In genomic region chr10:21993515-21994373, GRCm38 (mm10) we compare ENCODE assay signal across 8 mouse cellular contexts.
A peak's percentile ranks its signal among the peaks of the same experiment; 100 is the strongest.
DNase-seq lines count a peak whose midpoint lies in the region; ATAC-seq and TF ChIP-seq lines count a peak whose summit lies in the region.

No protein-coding gene starts in this region.

- H3K36me3 ChIP-seq in ES-Bruce4 (ENCODE audit: control insufficient read depth, insufficient read depth, low read length, poor library complexity, severe bottlenecking): peaks cover 36% of the 10 kb centered on the region
- peaks cover 24% of the 10 kb centered on the region for H3K36me3 ChIP-seq in embryonic facial prominence, embryonic 13.5 days
- H3K36me3 ChIP-seq in heart, embryonic 11.5 days (ENCODE audit: control insufficient read depth, insufficient read depth, low read length): no peaks in the 10 kb centered on the region
- H3K36me3 ChIP-seq in lung, embryonic 14.5 days (ENCODE audit: insufficient read depth): peaks cover 14% of the 10 kb centered on the region; the same call in 1 of the 2 replicates

- H3K4me2 ChIP-seq in embryonic facial prominence, embryonic 13.5 days: peak overlapping the region; percentile 82
- H3K4me2 ChIP-seq in heart, embryonic 11.5 days: peak overlapping the region; percentile 85
- peak overlapping the region; percentile 83 for H3K4me2 ChIP-seq in lung, embryonic 14.5 days

- H3K27me3 ChIP-seq in ES-Bruce4 (ENCODE audit: control insufficient read depth, insufficient read depth, low read length, poor library complexity, severe bottlenecking): no peaks in the 10 kb centered on the region
- peaks cover 13% of the 10 kb centered on the region for H3K27me3 ChIP-seq in embryonic facial prominence, embryonic 13.5 days
- H3K27me3 ChIP-seq in heart, embryonic 11.5 days (ENCODE audit: control insufficient read depth, insufficient read depth, low read length): no peaks in the 10 kb centered on the region
- no peaks in the 10 kb centered on the region for H3K27me3 ChIP-seq in lung, embryonic 14.5 days (ENCODE audit: insufficient read depth, low read length)

- peak overlapping the region; percentile 83 for H3K4me3 ChIP-seq in ES-Bruce4 (ENCODE audit: low read depth, low read length)
- peak overlapping the region; percentile 73 for H3K4me3 ChIP-seq in embryonic facial prominence, embryonic 13.5 days
- peak overlapping the region; percentile 59 for H3K4me3 ChIP-seq in heart, embryonic 11.5 days (ENCODE audit: low read depth, low read length)
- peak overlapping the region; percentile 68 for H3K4me3 ChIP-seq in lung, embryonic 14.5 days (ENCODE audit: low read depth, low read length)
- peak overlapping the region; percentile 84 for H3K4me3 ChIP-seq in olfactory bulb, adult 2 months (ENCODE audit: insufficient read depth, low read depth, low read length)

- no peak for TF ChIP-seq POLR2A in ES-Bruce4 (IDR thresholded peaks at IDR 0.05; ENCODE audit: insufficient read depth, low read length)
- no peak for TF ChIP-seq POLR2A in olfactory bulb, adult 2 months (IDR thresholded peaks at IDR 0.05; ENCODE audit: insufficient read depth, low read depth, low read length)

- H3K27ac ChIP-seq in ES-Bruce4 (ENCODE audit: insufficient read depth, low read length): peak overlapping the region; percentile 51
- peak overlapping the region; percentile 89 for H3K27ac ChIP-seq in embryonic facial prominence, embryonic 13.5 days
- peak overlapping the region; percentile 88 for H3K27ac ChIP-seq in heart, embryonic 11.5 days (ENCODE audit: low read depth, low read length)
- H3K27ac ChIP-seq in lung, embryonic 14.5 days (ENCODE audit: low read depth): peak overlapping the region; percentile 91
- peak overlapping the region; percentile 86 for H3K27ac ChIP-seq in olfactory bulb, adult 2 months (ENCODE audit: insufficient read depth, low read depth, low read length)

- no peak for TF ChIP-seq EP300 in ES-Bruce4 (IDR thresholded peaks at IDR 0.05; ENCODE audit: insufficient read depth, low read depth, low read length)

- peak overlapping the region; percentile 94 for H3K9ac ChIP-seq in ES-Bruce4 (ENCODE audit: low read depth, poor library complexity, severe bottlenecking)
- H3K9ac ChIP-seq in embryonic facial prominence, embryonic 13.5 days: peak overlapping the region; percentile 82
- H3K9ac ChIP-seq in heart, embryonic 11.5 days (ENCODE audit: low read depth, low read length): peak overlapping the region; percentile 83
- H3K9ac ChIP-seq in lung, embryonic 14.5 days: peak overlapping the region; percentile 73

- TF ChIP-seq CTCF in ES-Bruce4 (IDR thresholded peaks at IDR 0.05; ENCODE audit: low read depth, low read length): no peak
- peak; percentile 17; the same call in 1 of the 2 replicates for TF ChIP-seq CTCF in lung, embryonic 14.5 days (IDR thresholded peaks at IDR 0.05; ENCODE audit: low read depth)
- no peak for TF ChIP-seq CTCF in olfactory bulb, adult 2 months (IDR thresholded peaks at IDR 0.05; ENCODE audit: insufficient read depth, low read depth, low read length)

- DNase-seq in adrenal gland, adult (ENCODE audit: inconsistent age in 2 of 2, low spot score in 1 of 2): peak; percentile 85 to 93
- DNase-seq in kidney, adult 9 months: peak; percentile 77
- peak; percentile 82 for DNase-seq in lung, embryonic 14.5 days
- DNase-seq in ovary, postnatal 36 days (ENCODE audit: low spot score): no peak

- H3K4me1 ChIP-seq in ES-Bruce4 (ENCODE audit: control insufficient read depth, insufficient read depth, low read length): no peaks in the 10 kb centered on the region
- peaks cover 51% of the 10 kb centered on the region for H3K4me1 ChIP-seq in embryonic facial prominence, embryonic 13.5 days
- 0 out of 2 replicates have a peak, but pooled peaks cover 4% of the 10 kb centered on the region for H3K4me1 ChIP-seq in heart, embryonic 11.5 days (ENCODE audit: control insufficient read depth, insufficient read depth, low read length)
- no peaks in the 10 kb centered on the region for H3K4me1 ChIP-seq in lung, embryonic 14.5 days (ENCODE audit: insufficient read depth)
- peaks cover 16% of the 10 kb centered on the region for H3K4me1 ChIP-seq in olfactory bulb, adult 2 months (ENCODE audit: control insufficient read depth, insufficient read depth, low read length)

- no peaks in the 10 kb centered on the region for H3K9me3 ChIP-seq in ES-Bruce4 (replicated peaks; ENCODE audit: control insufficient read depth, insufficient read depth, low read length, poor library complexity, severe bottlenecking)
- H3K9me3 ChIP-seq in embryonic facial prominence, embryonic 13.5 days: no peaks in the 10 kb centered on the region
- H3K9me3 ChIP-seq in heart, embryonic 11.5 days (replicated peaks; ENCODE audit: control insufficient read depth, low read length): no peaks in the 10 kb centered on the region
- no peaks in the 10 kb centered on the region for H3K9me3 ChIP-seq in lung, embryonic 14.5 days (ENCODE audit: low read depth, low read length)

- under 1% methylated on average over 58 of the region's 60 CpGs for WGBS in embryonic facial prominence, embryonic 13.5 days
- WGBS in heart, embryonic 11.5 days (ENCODE audit: insufficient replicate concordance): under 1% methylated on average over 60 of the region's 60 CpGs
- under 1% methylated on average over 56 of the region's 60 CpGs for WGBS in lung, embryonic 14.5 days
- WGBS in olfactory bulb, adult 2 months: under 1% methylated on average over 60 of the region's 60 CpGs

- ATAC-seq in embryonic facial prominence, embryonic 13.5 days (ENCODE audit: insufficient number of reproducible peaks, insufficient read depth, low FRiP score, low TSS enrichment, low read depth): peak; percentile 67
- ATAC-seq in heart, embryonic 11.5 days (replicated peaks; ENCODE audit: insufficient number of reproducible peaks, low FRiP score, low TSS enrichment): peak; percentile 66
- peak; percentile 78 for ATAC-seq in lung, embryonic 14.5 days (ENCODE audit: insufficient read depth)
